Mouse (Mus musculus) c-Kit-positive CD71-positive TER-119-negative erythroid progenitor cells, embryonic 14.5 days (primary cell): ENCODE results near the gene Fbxl17.

ENCODE experiments used
- DNase-seq: peaks from one replicate; pipeline ENCODE4 v3.0.0-alpha.2; 2013; ENCODE audit warnings: low read depth

The Fbxl17 gene

DNA sequence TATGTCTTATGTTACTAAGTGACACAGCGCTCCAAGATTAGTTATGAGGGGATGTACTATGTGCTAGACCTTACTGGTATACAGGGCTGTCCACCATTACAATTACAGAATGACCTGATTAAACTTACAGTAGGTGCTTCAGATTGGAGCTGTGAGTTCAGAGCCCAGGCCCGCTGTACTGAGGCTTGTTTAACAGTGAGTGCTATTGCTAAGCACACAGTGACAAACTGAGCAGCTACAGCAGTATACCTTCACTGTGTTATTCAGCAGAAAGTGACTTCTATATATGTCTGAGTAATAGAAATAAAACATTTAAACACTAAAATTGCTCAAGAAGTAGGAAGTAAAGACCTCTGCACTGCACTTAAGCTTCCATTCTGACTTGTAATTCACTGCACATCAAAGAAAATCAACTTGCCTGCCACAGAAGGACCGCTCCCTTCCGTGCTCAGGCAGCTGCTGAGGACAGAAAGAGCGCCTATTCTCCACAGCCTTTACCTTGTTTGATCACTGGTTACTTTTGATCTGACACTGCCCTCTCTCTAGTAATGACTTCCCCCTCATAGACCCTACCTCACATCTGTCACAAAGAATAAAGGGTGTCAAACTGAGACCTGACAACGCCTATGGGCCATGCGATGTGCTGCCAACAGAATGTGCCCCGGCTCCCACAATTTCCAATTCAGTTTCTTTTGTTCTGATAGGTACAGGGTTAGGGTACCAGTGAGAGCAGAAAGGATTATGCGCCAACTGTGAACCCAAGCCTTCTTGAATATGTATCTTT is 39.9 kb downstream of the Fbxl17 start:
- no peak for DNase-seq

DNA sequence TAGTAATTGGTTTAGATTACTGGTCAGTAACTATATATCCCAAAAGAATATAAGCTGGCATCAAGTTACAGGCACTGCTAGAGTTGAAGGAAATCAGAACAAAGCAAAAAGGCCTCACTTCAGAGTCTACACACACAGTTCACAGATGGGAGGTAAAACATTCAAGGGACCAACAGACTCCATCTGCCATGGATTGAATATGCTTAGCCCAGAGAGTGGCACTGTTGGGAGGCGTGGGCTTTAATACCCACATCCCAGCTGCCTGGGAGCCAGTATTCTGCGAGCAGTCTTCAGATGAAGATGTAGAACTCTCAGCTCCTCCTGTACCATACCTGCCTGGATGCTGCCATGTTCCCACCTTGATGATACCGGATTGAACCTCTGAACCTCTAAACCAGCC is 41.8 kb downstream of the Fbxl17 start:
- DNase-seq: no peak

DNA sequence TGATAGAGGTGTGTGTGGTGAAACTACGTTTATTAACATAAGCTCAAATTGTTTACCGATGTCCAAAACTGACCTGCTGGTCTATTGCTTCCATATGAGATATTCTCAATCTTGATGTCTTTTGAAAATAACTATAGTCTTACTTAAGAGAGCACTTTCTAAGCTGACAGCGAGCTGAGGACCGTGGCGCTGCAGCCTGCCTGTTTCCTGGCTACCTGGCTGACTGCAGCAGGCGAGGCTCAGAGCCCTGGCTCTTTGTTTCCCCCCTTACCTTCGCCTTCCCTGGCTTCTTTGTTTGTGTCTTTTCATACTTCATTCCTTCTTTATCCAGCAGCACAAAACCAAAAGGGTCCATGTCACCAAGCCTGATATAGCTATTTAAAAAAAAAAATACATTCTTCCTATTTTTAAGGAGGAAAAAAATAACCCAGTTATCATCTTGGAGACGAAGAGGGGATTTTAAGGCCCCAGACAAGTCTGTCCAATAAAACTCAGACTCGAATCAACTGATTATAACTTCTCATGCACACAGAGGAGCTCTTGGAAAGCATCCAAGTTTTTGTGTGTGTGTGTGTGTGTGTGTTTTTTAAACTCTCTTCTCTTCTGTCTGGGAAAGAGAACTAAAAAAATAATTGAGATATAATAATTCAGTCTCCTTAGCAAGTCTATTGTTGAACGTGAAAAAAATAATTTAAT is 48.4 kb downstream of the Fbxl17 start:
- DNase-seq: no peak

GRCm38 (mm10) chr17:63447691-63448090 is 52.1 kb downstream of the Fbxl17 start:
- DNase-seq: no peak

DNA sequence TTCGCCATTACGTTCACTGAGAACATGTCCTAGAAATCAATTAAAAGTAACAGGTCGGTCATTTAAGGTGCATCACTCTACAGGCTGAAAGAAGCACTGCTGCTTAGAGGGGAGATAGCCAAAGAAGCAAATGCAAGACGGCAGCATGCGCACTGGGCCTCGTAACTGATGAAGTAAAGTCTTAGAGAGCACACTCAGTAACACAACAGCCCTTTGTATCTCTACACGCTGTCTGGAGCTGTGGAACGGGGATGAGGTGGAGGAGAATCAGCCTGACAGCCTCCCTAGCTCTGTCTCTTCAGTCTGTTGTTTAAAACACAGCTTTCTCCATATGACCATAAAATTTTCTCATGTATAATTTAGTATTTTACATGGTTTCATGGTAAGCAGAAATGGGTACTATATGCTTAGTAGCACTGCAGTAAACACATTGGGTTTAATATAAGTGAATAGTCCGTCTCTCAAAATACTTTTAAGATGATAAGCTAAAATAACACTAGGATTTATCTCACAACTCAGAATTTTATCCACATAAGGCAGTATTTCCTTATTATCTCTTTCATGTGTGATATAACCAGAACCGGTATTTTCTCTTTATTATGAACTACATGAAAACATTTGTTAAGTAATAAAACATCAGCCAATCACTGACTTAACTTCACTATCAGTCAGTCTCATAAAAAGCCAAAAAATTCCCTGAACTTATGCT is 52.7 kb downstream of the Fbxl17 start:
- DNase-seq: no peak

DNA sequence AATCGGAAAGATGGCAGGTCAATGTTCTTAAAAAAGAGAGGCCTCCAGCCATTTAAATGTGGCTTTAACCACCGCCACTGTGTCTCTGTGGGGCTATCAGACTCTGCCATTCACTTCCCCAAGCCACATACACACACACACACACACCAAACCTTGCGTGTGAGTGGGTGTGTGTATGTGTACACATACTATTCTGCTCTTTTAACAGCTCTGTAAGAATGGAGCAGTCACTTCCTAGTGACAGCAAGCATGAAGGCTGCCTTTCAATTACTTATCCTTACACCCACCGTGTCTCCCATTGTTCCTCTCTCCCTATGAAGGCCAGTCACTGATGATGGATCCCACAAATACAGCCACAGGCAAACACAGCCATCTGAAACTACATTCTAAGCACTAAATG is 54.6 kb downstream of the Fbxl17 start:
- DNase-seq: no peak

- DNase-seq: no peak
Observed at GRCm38 (mm10) chr17:63437424-63437823, 62.4 kb downstream of the Fbxl17 start.

GRCm38 (mm10) chr17:63434081-63434480 is 65.7 kb downstream of the Fbxl17 start:
- no peak for DNase-seq

DNA sequence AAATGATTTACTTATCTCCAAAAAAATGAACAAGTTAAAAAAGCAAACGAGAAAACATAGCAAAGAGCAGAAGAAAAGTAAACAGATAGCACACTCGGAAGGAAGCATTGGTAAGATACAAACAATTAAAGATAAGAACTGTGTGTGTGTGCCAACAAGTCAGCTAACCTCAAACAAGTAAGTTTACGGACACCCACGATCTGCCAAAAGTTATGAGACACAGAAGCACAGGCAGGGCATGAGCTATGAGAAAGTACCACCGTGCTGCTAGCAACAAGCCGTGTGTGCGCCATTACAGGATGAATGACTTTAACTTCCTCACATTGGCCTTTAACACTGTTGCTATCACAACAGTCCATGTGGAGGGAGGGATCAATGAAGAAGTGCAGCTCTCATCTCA is 68.2 kb downstream of the Fbxl17 start:
- DNase-seq: no peak

DNA sequence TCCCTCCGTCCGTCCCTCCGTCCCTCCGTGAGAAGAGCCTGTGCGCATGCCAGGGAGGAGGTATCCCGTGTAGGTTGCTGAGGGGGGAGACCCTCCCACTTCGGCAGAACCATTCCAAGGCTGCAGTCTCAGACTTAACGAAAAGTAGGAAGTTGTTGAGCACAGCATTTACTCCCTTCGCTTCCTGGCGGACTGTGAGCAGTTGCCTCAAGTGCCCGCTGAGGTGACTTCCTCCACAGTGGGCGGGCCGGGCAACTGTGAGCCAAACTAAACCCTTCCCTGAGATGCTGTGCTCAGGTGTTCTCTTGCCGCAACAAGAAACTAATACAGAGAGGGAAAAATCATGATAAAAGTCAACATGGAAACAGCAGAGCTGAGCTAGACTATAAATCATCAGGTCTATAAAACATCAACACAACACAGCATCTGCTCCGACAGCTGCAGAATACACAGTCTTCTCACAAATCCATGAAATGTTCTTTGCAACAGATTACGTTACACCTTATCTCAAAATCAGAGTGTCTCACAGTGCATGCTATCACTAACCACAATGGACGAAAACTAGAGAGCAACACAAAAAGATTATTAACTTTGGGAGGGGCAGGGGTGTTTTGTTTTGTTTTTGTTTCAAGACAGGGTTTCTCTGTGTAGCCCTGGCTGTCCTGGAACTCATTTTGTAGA is 69.3 kb downstream of the Fbxl17 start:
- no peak for DNase-seq

DNA sequence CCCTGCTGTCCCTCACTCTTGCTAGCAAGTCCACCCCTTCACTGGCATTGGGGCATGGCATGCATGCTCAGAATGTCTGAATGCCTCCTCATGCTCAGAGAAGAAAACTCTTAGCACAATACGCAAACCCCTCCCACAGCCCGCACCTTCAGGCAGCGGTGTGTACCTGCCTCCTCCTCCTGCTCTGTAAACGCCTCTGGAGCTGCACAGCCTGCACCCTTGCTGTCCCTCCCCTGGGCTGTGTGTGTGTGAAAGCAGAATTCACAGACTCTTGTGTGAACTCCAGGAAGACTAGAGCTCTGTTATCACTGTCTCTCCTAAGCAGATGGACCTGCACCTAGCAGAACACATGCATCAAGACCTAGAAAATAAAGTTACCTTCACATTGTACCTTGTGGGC is 76.0 kb downstream of the Fbxl17 start:
- no peak for DNase-seq

- no peak for DNase-seq
Observed at GRCm38 (mm10) chr17:63422685-63423084, 77.1 kb downstream of the Fbxl17 start.

GRCm38 (mm10) chr17:63421864-63422263 is 78.0 kb downstream of the Fbxl17 start:
- no peak for DNase-seq

GRCm38 (mm10) chr17:63419503-63419902 is 80.3 kb downstream of the Fbxl17 start:
- no peak for DNase-seq

DNA sequence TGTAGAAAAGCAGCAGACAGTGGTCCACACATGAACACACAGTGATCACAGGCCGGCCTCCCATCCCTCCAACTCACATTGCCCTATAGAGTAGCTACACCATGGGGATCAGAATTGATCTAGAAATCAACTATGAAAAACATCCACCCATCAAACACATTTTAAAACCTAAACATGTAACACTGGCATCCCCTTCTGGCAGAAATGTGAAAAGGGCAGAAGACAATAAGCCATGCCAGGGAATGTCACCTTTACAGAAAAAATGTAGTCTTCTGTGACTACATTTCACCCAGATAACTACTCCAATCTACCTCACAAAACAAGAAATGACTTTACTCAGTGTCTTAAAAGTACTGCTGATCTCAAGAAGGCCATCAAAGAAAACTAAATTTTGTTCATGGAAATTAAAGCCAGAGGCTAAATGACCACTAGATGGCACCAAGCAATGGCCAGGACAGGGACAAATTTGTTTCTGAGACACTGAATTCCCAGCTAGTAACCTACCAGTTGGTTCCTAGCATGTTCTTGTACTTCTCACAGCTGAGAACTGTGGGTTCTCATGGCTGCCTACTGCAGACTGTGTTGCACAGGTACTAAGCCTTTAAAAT is 85.7 kb downstream of the Fbxl17 start:
- DNase-seq: peak; percentile 38

GRCm38 (mm10) chr17:63411564-63411963 is 88.3 kb downstream of the Fbxl17 start:
- no peak for DNase-seq

DNA sequence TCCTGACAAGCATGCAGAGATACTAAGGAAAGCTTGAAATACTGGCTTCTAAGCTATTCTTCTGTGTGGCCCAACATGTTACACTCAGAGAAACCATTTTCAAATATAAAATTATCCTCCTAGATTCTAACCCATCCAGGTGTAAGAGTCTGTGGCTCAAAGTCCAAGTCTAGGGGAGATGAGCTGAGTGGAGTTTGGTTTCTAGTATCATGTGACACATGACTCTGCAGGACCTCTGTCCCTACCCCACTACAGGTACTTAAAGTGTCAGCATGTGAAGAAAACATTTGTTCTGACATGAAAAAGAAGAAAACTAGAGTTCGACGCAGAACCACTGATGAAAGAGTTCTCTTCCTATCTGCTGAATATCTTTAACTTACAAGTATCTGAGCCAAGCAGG is 89.7 kb downstream of the Fbxl17 start:
- DNase-seq: no peak

DNA sequence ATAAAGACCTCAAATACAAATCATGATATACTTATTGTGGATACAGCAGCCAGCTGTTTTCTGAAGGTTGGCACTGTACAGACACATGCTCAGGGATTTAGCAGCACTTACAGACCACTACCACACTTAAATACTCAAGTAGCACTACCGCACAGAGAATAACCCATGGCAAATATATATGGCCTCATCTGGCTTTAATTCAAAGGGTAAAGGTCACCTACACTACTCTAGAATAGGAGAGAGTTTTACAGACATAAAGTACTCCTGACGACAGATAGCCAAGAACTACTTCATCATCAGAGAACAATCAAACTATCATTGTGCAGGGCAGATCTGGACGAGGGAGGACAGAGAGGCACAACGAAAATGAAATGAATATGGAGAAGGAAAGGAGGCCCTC is 93.9 kb downstream of the Fbxl17 start:
- no peak for DNase-seq

DNA sequence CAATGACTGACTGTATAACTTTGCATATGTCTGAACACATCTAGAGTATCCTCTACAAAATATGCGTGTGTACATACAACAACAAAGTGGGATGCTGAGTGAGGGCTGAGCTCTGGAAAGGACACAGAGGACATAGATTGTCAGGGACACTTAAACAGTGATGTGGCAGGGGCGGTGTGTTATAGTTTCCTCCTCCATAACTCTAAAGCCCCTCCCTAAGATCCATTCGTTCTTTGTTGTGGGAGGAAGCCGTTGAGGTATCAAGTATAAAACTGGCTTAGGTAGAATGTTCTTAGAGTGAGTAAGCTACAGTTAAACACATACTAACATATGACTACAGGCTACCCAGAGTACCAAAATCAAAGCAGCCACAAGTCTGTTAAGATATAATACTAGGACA is 94.3 kb downstream of the Fbxl17 start:
- no peak for DNase-seq

DNA sequence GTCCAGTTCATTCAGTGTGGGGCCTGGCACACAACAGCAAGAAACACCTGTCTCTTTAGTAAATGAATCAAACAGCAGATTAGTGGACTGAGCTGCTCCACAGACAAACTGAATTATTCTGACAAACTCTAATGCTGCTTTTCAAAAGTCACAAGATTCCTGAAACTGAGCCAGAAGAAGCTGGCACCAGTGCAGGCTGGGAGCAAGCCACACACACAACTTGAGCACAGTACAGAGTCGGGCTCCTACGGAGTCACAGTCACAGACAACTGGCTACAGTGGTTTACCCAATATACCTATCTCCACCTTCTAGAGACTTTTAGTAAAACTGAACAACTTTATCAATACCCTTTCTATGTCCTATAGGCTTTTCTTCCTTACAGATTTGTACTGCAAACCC is 94.8 kb downstream of the Fbxl17 start:
- DNase-seq: no peak

DNA sequence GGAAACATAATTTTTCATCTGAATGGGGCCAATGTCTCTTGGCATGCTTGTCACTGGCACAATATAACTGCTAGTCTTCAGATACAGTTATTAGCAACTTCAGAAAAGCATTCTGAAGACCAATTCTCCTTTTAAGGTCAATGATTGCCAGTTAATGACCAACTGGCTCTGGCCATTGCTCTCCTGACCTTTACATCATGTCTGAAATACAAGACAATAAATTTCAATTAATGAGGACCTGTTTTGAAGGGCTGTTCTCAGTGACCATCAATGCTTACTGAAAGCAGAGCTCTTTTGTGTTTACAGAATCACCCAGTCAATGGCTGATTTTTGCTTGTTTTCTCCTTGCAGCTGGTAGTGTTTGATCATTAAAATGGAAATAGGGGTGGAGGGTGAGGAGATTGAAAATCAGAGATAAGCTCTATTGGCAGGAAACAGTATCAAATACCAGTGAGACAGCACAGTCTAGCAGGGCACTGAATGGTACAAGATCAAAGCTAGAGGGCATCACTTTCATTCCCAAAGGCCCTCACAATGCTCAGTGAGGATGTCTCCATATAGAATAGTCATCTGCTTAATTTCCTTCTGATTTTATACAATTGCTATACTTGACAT is 95.9 kb downstream of the Fbxl17 start:
- DNase-seq: no peak
